Mouse (Mus musculus) WW6 (cell line): ENCODE results near the gene Bmp7.

Experiments used
- DNase-seq: peaks from one replicate; pipeline ENCODE4 v3.0.0-alpha.2; 2013; ENCODE audit warnings: low read depth, low spot score

The Bmp7 gene

GRCm38 (mm10) chr2:172949051-172949450, 8.9 kb upstream of the Bmp7 start:
- DNase-seq = no peak

- DNase-seq = no peak
Measured at GRCm38 (mm10) chr2:172940799-172941163, 660 bp upstream of the Bmp7 start.

- no peak for DNase-seq
Measured at GRCm38 (mm10) chr2:172939639-172940002, 500 bp downstream of the Bmp7 start.

GRCm38 (mm10) chr2:172938761-172939638, 1.1 kb downstream of the Bmp7 start:
- DNase-seq = no peak

GRCm38 (mm10) chr2:172937326-172938190, 2.6 kb downstream of the Bmp7 start:
- no peak for DNase-seq

GRCm38 (mm10) chr2:172936844-172937243, 3.3 kb downstream of the Bmp7 start:
- no peak for DNase-seq

- DNase-seq = no peak
Measured at GRCm38 (mm10) chr2:172935776-172936562, 4.2 kb downstream of the Bmp7 start.

- no peak for DNase-seq
Measured at GRCm38 (mm10) chr2:172934891-172935740, 5.0 kb downstream of the Bmp7 start.

GRCm38 (mm10) chr2:172934420-172934788, 5.7 kb downstream of the Bmp7 start:
- no peak for DNase-seq

GRCm38 (mm10) chr2:172933631-172934419, 6.3 kb downstream of the Bmp7 start:
- DNase-seq = no peak

- DNase-seq = no peak
Measured at GRCm38 (mm10) chr2:172931137-172931898, 8.8 kb downstream of the Bmp7 start.

GRCm38 (mm10) chr2:172929905-172930436, 10.2 kb downstream of the Bmp7 start:
- DNase-seq = no peak

- no peak for DNase-seq
Measured at GRCm38 (mm10) chr2:172927643-172928042, 12.5 kb downstream of the Bmp7 start.

- DNase-seq = no peak
Measured at GRCm38 (mm10) chr2:172926311-172926710, 13.8 kb downstream of the Bmp7 start.

GRCm38 (mm10) chr2:172924961-172925360, 15.2 kb downstream of the Bmp7 start:
- DNase-seq = no peak

GRCm38 (mm10) chr2:172923198-172923597, 16.9 kb downstream of the Bmp7 start:
- DNase-seq = no peak

GRCm38 (mm10) chr2:172922597-172922996, 17.5 kb downstream of the Bmp7 start:
- no peak for DNase-seq

- peak; percentile 18 for DNase-seq
Measured at GRCm38 (mm10) chr2:172914018-172914417, 26.1 kb downstream of the Bmp7 start.

GRCm38 (mm10) chr2:172911715-172912114, 28.4 kb downstream of the Bmp7 start:
- no peak for DNase-seq
